Mouse (Mus musculus) small intestine, adult 2 months (tissue): ENCODE results near the gene Trim72. TPM values are rescaled to one million over a fixed set of nuclear protein-coding genes. Genes with fewer than 3 reads are reported as not detected.
"Not testable (repeated sequence)": the region's sequence is repeated elsewhere in the genome, so short reads cannot be mapped to it uniquely, and the experiment has no call there.

ENCODE experiments used
- H3K27ac ChIP-seq: fragments of 200-500 bp; 2 replicates; pipeline ENCODE4 v1.5.1; 2012; ENCODE audit warnings: low read depth, low read length, control low read depth, inconsistent platforms; ENCODE audit not compliant: insufficient read depth
- H3K27me3 ChIP-seq: fragments of 200-500 bp; 2 replicates; pipeline ENCODE4 v1.6.1; 2012; ENCODE audit warnings: mild to moderate bottlenecking, moderate library complexity, low read length, inconsistent platforms; ENCODE audit not compliant: control insufficient read depth, insufficient read depth
- H3K36me3 ChIP-seq: fragments of 200-500 bp; 2 replicates; pipeline ENCODE4 v1.6.1; 2012; ENCODE audit warnings: mild to moderate bottlenecking, low read length, control low read depth, inconsistent platforms; ENCODE audit not compliant: control insufficient read depth, insufficient read depth
- H3K4me1 ChIP-seq: fragments of 200-500 bp; 2 replicates; pipeline ENCODE4 v1.6.1; 2012; ENCODE audit warnings: low read length, inconsistent platforms, mixed read lengths; ENCODE audit not compliant: control insufficient read depth, insufficient read depth, insufficient read length
- H3K4me3 ChIP-seq: fragments of 200-500 bp; 2 replicates; pipeline ENCODE4 v1.5.1; 2012; ENCODE audit warnings: low read depth, mild to moderate bottlenecking, control low read depth, inconsistent platforms, low read length, moderate library complexity
- CTCF ChIP-seq: fragments of 200-500 bp; IDR thresholded peaks from 2 replicates; pipeline ENCODE4 v1.5.1; 2012; ENCODE audit warnings: low read depth, mild to moderate bottlenecking, control low read depth, inconsistent platforms, low read length, moderate library complexity, mixed read lengths; ENCODE audit not compliant: insufficient replicate concordance, insufficient read length; ENCODE audit errors: extremely low read depth
- POLR2A ChIP-seq: fragments of 200-500 bp; IDR thresholded peaks from 2 replicates; pipeline ENCODE4 v1.6.1; 2012; ENCODE audit warnings: low read depth, mild to moderate bottlenecking, control low read depth, inconsistent platforms, low read length, moderate library complexity
- WGBS: fragments of 180-500 bp; shearing (Covaris S2); methylation state at CpG from one replicate; pipeline ENCODE4 v1.1.7; 2018; 5-methylcytosine and 5-hydroxymethylcytosine counted together
- polyA plus RNA-seq: library from polyadenylated mRNA; depleted of rRNA; stranded (reverse); fragments of >200 nt; gene quantifications from 2 replicates; pipeline ENCODE4 v1.2.3, GENCODE M21; 2012

Trim72 gene
- polyA plus RNA-seq, 1 experiment, result 8.8 TPM

- 29% methylated on average over 3 of the region's 3 CpGs for WGBS
- Histone ChIP-seq H3K27ac (peak overlapping the region; percentile 99), H3K36me3 (no peaks in the 10 kb centered on the region), H3K4me1 (peaks cover 18% of the 10 kb centered on the region; the same call in 1 of the 2 replicates), H3K4me3 (no peak overlapping the region), H3K27me3 (no peaks in the 10 kb centered on the region)
- no peak for TF ChIP-seq CTCF
- TF ChIP-seq POLR2A, result no peak
These were observed 29.2 kb downstream of the Trim72 start for GRCm38 (mm10) chr7:128032989-128033293.

GRCm38 (mm10) chr7:128033616-128034015 lies 29.9 kb downstream of the Trim72 start:
- 58% methylated on average over 4 of the region's 4 CpGs for WGBS
- TF ChIP-seq POLR2A (no peak), CTCF (no peak)
- H3K27ac ChIP-seq, result peak overlapping the region; percentile 99

DNA sequence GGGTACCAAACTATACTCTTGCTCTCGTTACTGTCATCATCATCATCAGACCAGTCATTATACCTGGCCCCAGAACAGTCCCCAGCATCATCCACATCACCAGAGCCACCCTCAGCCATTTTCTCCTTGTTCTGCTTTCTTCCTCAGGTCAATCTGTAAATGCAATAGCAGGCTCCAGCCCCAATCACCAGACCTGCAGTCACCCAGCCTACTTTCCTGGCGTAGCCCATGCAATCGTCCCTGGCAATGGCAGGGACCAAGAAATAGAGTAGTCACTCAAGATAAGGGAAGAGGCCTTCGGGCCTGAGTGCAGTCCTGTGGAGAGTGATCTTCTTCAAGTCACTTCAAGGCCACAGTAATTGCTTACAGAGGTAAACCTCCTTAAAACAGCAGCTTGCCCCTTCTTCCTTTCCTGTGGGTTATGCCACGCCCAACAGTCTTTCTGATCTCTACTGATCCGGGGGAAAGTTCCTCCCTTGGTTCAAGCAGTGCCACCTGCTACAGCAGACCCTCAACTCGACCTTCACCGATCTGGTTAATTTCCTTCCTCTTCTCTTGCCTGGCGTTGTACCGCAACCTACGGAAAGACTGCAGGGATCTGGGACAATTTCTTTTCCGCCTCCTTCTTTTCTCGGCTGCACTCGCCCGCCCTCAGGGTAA lies 38.5 kb downstream of the Trim72 start:
- not testable (repeated sequence) for H3K27me3 ChIP-seq, H3K27ac ChIP-seq, H3K36me3 ChIP-seq, H3K4me3 ChIP-seq, H3K4me1 ChIP-seq
- 78% methylated on average over 15 of the region's 15 CpGs for WGBS

More at GRCm38 (mm10) chr7:128033616-128034015, 29.9 kb downstream of the Trim72 start:
- Histone ChIP-seq H3K36me3 (no peaks in the 10 kb centered on the region), H3K27me3 (no peaks in the 10 kb centered on the region), H3K4me1 (peaks cover 18% of the 10 kb centered on the region; the same call in 1 of the 2 replicates), H3K4me3 (no peak overlapping the region)

DNA sequence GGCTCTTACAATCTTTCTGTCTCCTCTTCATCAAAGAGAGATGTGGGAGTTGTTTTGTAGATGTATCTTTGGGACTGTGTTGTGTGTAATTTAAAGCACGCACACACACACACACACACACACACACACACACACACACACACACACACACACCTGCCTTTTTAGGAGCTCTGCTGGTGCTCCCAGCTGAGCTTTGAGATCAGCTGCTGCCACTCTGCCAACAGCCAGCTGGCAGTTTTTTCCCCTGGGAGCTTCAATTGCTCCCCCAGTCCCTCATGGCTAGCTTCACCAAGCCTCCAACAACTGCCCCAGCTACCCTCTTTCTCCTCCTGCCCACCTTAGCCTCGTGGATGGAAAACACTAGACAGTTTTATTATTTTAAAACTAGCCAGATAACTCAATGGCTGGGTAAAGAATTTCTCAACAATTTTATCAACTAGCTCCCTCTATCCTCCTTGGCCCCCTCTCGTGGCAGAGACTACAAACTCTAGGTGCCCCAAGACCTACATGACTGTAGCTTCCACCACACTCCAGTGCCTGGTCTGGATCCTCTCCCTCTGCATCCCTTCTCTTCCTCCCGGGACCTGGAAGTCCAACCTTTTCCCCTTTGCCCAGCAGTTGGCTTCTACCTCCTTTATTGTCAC lies 40.5 kb downstream of the Trim72 start:
- 28% methylated on average over 4 of the region's 4 CpGs for WGBS
- peak overlapping the region; percentile 35 for H3K4me3 ChIP-seq
- H3K27ac ChIP-seq, result peak overlapping the region; percentile 44
- TF ChIP-seq POLR2A (no peak), CTCF (no peak)
- H3K27me3 ChIP-seq, result no peaks in the 10 kb centered on the region
- peaks cover 9% of the 10 kb centered on the region; the same call in 1 of the 2 replicates for H3K4me1 ChIP-seq
- H3K36me3 ChIP-seq, result no peaks in the 10 kb centered on the region

DNA sequence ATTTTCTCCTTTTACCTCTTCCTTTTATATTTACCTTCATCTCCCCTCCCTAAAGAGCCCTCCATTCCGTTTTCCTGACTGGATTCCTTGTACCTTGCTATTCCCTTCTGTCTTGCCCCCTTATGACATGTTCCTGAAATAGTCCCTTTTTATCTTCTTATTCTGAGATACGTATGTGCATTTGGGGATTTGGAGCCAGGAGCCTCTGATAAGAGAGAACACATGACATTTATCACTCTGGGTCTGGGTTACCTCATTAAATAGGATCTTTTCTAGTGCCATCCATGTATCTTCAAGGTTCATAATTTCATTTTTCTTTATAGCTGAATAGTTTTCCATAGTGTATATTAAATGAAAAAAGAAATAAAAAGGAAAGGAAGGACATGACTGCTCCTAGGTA lies 41.9 kb downstream of the Trim72 start:
- TF ChIP-seq CTCF (no peak), POLR2A (no peak)
- 78% methylated on average over 2 of the region's 2 CpGs for WGBS
- Histone ChIP-seq H3K27ac (no peak overlapping the region), H3K4me3 (no peak overlapping the region), H3K4me1 (peaks cover 16% of the 10 kb centered on the region; the same call in 1 of the 2 replicates), H3K27me3 (no peaks in the 10 kb centered on the region), H3K36me3 (no peaks in the 10 kb centered on the region)

- no peaks in the 10 kb centered on the region for H3K36me3 ChIP-seq
- TF ChIP-seq POLR2A (no peak), CTCF (no peak)
- H3K27ac ChIP-seq, result peak overlapping the region; percentile 68
- 56% methylated on average over 4 of the region's 4 CpGs for WGBS
- no peaks in the 10 kb centered on the region for H3K27me3 ChIP-seq
- H3K4me3 ChIP-seq, result no peak overlapping the region
- H3K4me1 ChIP-seq, result peaks cover 23% of the 10 kb centered on the region; the same call in 1 of the 2 replicates
These were observed 45.1 kb downstream of the Trim72 start for GRCm38 (mm10) chr7:128048819-128049218.

GRCm38 (mm10) chr7:128049254-128049653 lies 45.5 kb downstream of the Trim72 start:
- WGBS, result 67% methylated on average over 2 of the region's 2 CpGs
- TF ChIP-seq POLR2A (no peak), CTCF (no peak)

More at GRCm38 (mm10) chr7:128049254-128049653, 45.5 kb downstream of the Trim72 start:
- Histone ChIP-seq H3K27me3 (no peaks in the 10 kb centered on the region), H3K4me1 (peaks cover 20% of the 10 kb centered on the region; the same call in 1 of the 2 replicates), H3K27ac (0 out of 2 replicates have a peak overlapping the region, but pooled peaks have one; percentile 27), H3K4me3 (no peak overlapping the region), H3K36me3 (no peaks in the 10 kb centered on the region)
